Mouse (Mus musculus) stomach, postnatal 0 days (tissue): ENCODE measurements around the gene Ldb2.

Source experiments
- CTCF ChIP-seq: IDR thresholded peaks from 2 replicates; pipeline ENCODE4 v1.5.1; 2016; ENCODE audit warnings: antibody characterized with exemption, low read depth, mild to moderate bottlenecking, moderate library complexity
- EP300 ChIP-seq: optimal IDR thresholded peaks from 2 replicates; pipeline ENCODE3; 2016; ENCODE audit warnings: antibody characterized with exemption

- TF ChIP-seq CTCF: no peak
- no peak for TF ChIP-seq EP300
Observed at GRCm38 (mm10) chr5:44589318-44589717, 210.2 kb downstream of the Ldb2 start.
